Mouse (Mus musculus): ENCODE results near the gene Kif27. TPM values are rescaled to one million over a fixed set of nuclear protein-coding genes. Genes with fewer than 3 reads are reported as not detected.

The Kif27 gene
- total RNA-seq, 1 experiment = 0.18 TPM

GRCm38 (mm10) chr13:58274259-58274991 lies 84.5 kb downstream of the Kif27 start:
- Histone ChIP-seq H3K4me1 (ENCODE audit: control insufficient read depth in 2 of 2, insufficient read depth in 2 of 2, low read length in 2 of 2, poor library complexity in 1 of 2) (peaks cover 0 to 4% of the 10 kb centered on the region in 2 experiments; a peak in 1 of 4 replicates), H3K27ac (ENCODE audit: insufficient read depth, low read depth, low read length, poor library complexity, severe bottlenecking) (no peak overlapping the region), H3K9ac (ENCODE audit: insufficient read depth, low read depth, low read length, poor library complexity, severe bottlenecking) (peak overlapping the region; percentile 84), H3K4me3 (ENCODE audit: insufficient read depth in 1 of 2, low read depth in 1 of 2, low read length in 2 of 2, poor library complexity in 1 of 2, severe bottlenecking in 1 of 2) (peak overlapping the region; percentile 86 to 97), H3K36me3 (ENCODE audit: control insufficient read depth, insufficient read depth, low read length, poor library complexity, severe bottlenecking) (no peaks in the 10 kb centered on the region), H3K9me3 (ENCODE audit: control insufficient read depth, insufficient read depth, low read depth, low read length) (no peaks in the 10 kb centered on the region)
- DNase-seq (ENCODE audit: low read depth, low spot score) = no peak
- TF ChIP-seq ZNF384 (IDR thresholded peaks at IDR 0.05; ENCODE audit: low read depth, low read length) = no peak
- no peak for TF ChIP-seq HCFC1 (IDR thresholded peaks at IDR 0.05; ENCODE audit: borderline replicate concordance, insufficient read depth, low read length)
- TF ChIP-seq CHD2 (IDR thresholded peaks at IDR 0.05; ENCODE audit: low read depth, low read length) = no peak
- no peak for TF ChIP-seq MAFK (IDR thresholded peaks at IDR 0.05; ENCODE audit: insufficient read depth, low read depth, low read length)
- TF ChIP-seq ZC3H11A (IDR thresholded peaks at IDR 0.05; ENCODE audit: borderline replicate concordance, low read depth, low read length) = no peak
- in situ Hi-C loops (cut with MboI; ENCODE audit: low sequenced_read_pairs in 2 of 2, unreplicated experiment in 2 of 2) = no loop called here

GRCm38 (mm10) chr13:58273411-58274258 lies 85.3 kb downstream of the Kif27 start:
- H3K9me3 ChIP-seq (ENCODE audit: control insufficient read depth, insufficient read depth, low read depth, low read length) = no peaks in the 10 kb centered on the region
- H3K9ac ChIP-seq (ENCODE audit: insufficient read depth, low read depth, low read length, poor library complexity, severe bottlenecking) = peak overlapping the region; percentile 84
- no peaks in the 10 kb centered on the region for H3K36me3 ChIP-seq (ENCODE audit: control insufficient read depth, insufficient read depth, low read length, poor library complexity, severe bottlenecking)
- peaks cover 0 to 4% of the 10 kb centered on the region in 2 experiments; a peak in 1 of 4 replicates for H3K4me1 ChIP-seq (ENCODE audit: control insufficient read depth in 2 of 2, insufficient read depth in 2 of 2, low read length in 2 of 2, poor library complexity in 1 of 2)
- no peak for DNase-seq (ENCODE audit: low read depth, low spot score)
- TF ChIP-seq ZC3H11A (IDR thresholded peaks at IDR 0.05; ENCODE audit: borderline replicate concordance, low read depth, low read length) (no peak), CHD2 (IDR thresholded peaks at IDR 0.05; ENCODE audit: low read depth, low read length) (no peak), ZNF384 (IDR thresholded peaks at IDR 0.05; ENCODE audit: low read depth, low read length) (no peak), MAFK (IDR thresholded peaks at IDR 0.05; ENCODE audit: insufficient read depth, low read depth, low read length) (no peak), HCFC1 (IDR thresholded peaks at IDR 0.05; ENCODE audit: borderline replicate concordance, insufficient read depth, low read length) (no peak)
- in situ Hi-C loops (cut with MboI; ENCODE audit: low sequenced_read_pairs in 2 of 2, unreplicated experiment in 2 of 2) = no loop called here
- H3K27ac ChIP-seq (ENCODE audit: insufficient read depth, low read depth, low read length, poor library complexity, severe bottlenecking) = no peak overlapping the region
- peak overlapping the region; percentile 86 to 97 for H3K4me3 ChIP-seq (ENCODE audit: insufficient read depth in 1 of 2, low read depth in 1 of 2, low read length in 2 of 2, poor library complexity in 1 of 2, severe bottlenecking in 1 of 2)

GRCm38 (mm10) chr13:58266864-58267263 lies 92.1 kb downstream of the Kif27 start:
- no peaks in the 10 kb centered on the region for H3K36me3 ChIP-seq (ENCODE audit: control insufficient read depth, insufficient read depth, low read length, poor library complexity, severe bottlenecking)
- no peaks in the 10 kb centered on the region for H3K9me3 ChIP-seq (ENCODE audit: control insufficient read depth, insufficient read depth, low read depth, low read length)
- no peak overlapping the region for H3K4me3 ChIP-seq (ENCODE audit: insufficient read depth in 1 of 2, low read depth in 1 of 2, low read length in 2 of 2, poor library complexity in 1 of 2, severe bottlenecking in 1 of 2)
- no peak for DNase-seq (ENCODE audit: low read depth, low spot score)
- H3K9ac ChIP-seq (ENCODE audit: insufficient read depth, low read depth, low read length, poor library complexity, severe bottlenecking) = no peak overlapping the region
- H3K27ac ChIP-seq (ENCODE audit: insufficient read depth, low read depth, low read length, poor library complexity, severe bottlenecking) = no peak overlapping the region; the same call in 1 of the 2 replicates
- in situ Hi-C loops (cut with MboI; ENCODE audit: low sequenced_read_pairs in 2 of 2, unreplicated experiment in 2 of 2) = no loop called here
- TF ChIP-seq ZNF384 (IDR thresholded peaks at IDR 0.05; ENCODE audit: low read depth, low read length) (no peak), MAFK (IDR thresholded peaks at IDR 0.05; ENCODE audit: insufficient read depth, low read depth, low read length) (no peak), CHD2 (IDR thresholded peaks at IDR 0.05; ENCODE audit: low read depth, low read length) (no peak), ZC3H11A (IDR thresholded peaks at IDR 0.05; ENCODE audit: borderline replicate concordance, low read depth, low read length) (no peak), HCFC1 (IDR thresholded peaks at IDR 0.05; ENCODE audit: borderline replicate concordance, insufficient read depth, low read length) (no peak)
- H3K4me1 ChIP-seq (ENCODE audit: control insufficient read depth in 2 of 2, insufficient read depth in 2 of 2, low read length in 2 of 2, poor library complexity in 1 of 2) = peaks cover 0 to 8% of the 10 kb centered on the region in 2 experiments; a peak in 1 of 4 replicates

- in situ Hi-C loops (cut with MboI; ENCODE audit: low sequenced_read_pairs in 2 of 2, unreplicated experiment in 2 of 2) = no loop called here
- no peak overlapping the region for H3K27ac ChIP-seq (ENCODE audit: insufficient read depth, low read depth, low read length, poor library complexity, severe bottlenecking)
- H3K9me3 ChIP-seq (ENCODE audit: control insufficient read depth, insufficient read depth, low read depth, low read length) = no peaks in the 10 kb centered on the region
- no peak overlapping the region for H3K4me3 ChIP-seq (ENCODE audit: insufficient read depth in 1 of 2, low read depth in 1 of 2, low read length in 2 of 2, poor library complexity in 1 of 2, severe bottlenecking in 1 of 2)
- no peak overlapping the region for H3K9ac ChIP-seq (ENCODE audit: insufficient read depth, low read depth, low read length, poor library complexity, severe bottlenecking)
- H3K4me1 ChIP-seq (ENCODE audit: control insufficient read depth in 2 of 2, insufficient read depth in 2 of 2, low read length in 2 of 2, poor library complexity in 1 of 2) = peaks cover 0 to 8% of the 10 kb centered on the region in 2 experiments; a peak in 1 of 4 replicates
- TF ChIP-seq HCFC1 (IDR thresholded peaks at IDR 0.05; ENCODE audit: borderline replicate concordance, insufficient read depth, low read length) (no peak), ZNF384 (IDR thresholded peaks at IDR 0.05; ENCODE audit: low read depth, low read length) (no peak), MAFK (IDR thresholded peaks at IDR 0.05; ENCODE audit: insufficient read depth, low read depth, low read length) (no peak), ZC3H11A (IDR thresholded peaks at IDR 0.05; ENCODE audit: borderline replicate concordance, low read depth, low read length) (no peak), CHD2 (IDR thresholded peaks at IDR 0.05; ENCODE audit: low read depth, low read length) (no peak)
- DNase-seq (ENCODE audit: low read depth, low spot score) = no peak
- no peaks in the 10 kb centered on the region for H3K36me3 ChIP-seq (ENCODE audit: control insufficient read depth, insufficient read depth, low read length, poor library complexity, severe bottlenecking)
Measured at GRCm38 (mm10) chr13:58263546-58263945, 95.4 kb downstream of the Kif27 start.
